Mouse (Mus musculus): ENCODE results near the gene Rnf144b. TPM values are rescaled to one million over a fixed set of nuclear protein-coding genes. Genes with fewer than 3 reads are reported as not detected.

Rnf144b gene
- polyA plus RNA-seq, 1 experiment from 2014 or later: 0.73 TPM

- 82% methylated on average over 13 of the region's 13 CpGs for WGBS
- ATAC-seq (replicated peaks; ENCODE audit: low FRiP score): no peak
- no peaks in the 10 kb centered on the region for H3K27me3 ChIP-seq (ENCODE audit: control insufficient read depth, insufficient read depth, low read length)
Measured at GRCm38 (mm10) chr13:47170811-47171555, 48.5 kb downstream of the Rnf144b start.

GRCm38 (mm10) chr13:47172891-47173290 lies 50.4 kb downstream of the Rnf144b start:
- no peak overlapping the region for H3K4me3 ChIP-seq (ENCODE audit: low read depth, low read length)
- no peaks in the 10 kb centered on the region for H3K36me3 ChIP-seq (ENCODE audit: control insufficient read depth, insufficient read depth, low read length)
- H3K4me2 ChIP-seq (ENCODE audit: low read depth, low read length, severe bottlenecking): no peak overlapping the region
- H3K9ac ChIP-seq (ENCODE audit: low read length): no peak overlapping the region
- 89% methylated on average over 10 of the region's 10 CpGs for WGBS
- DNase-seq (ENCODE audit: low spot score) (no peak), ATAC-seq (replicated peaks; ENCODE audit: low FRiP score) (no peak)
- H3K4me1 ChIP-seq (replicated peaks; ENCODE audit: control insufficient read depth, insufficient read depth, low read length): no peaks in the 10 kb centered on the region
- H3K27me3 ChIP-seq (ENCODE audit: control insufficient read depth, insufficient read depth, low read length): no peaks in the 10 kb centered on the region
- H3K9me3 ChIP-seq (ENCODE audit: control insufficient read depth, low read length): no peaks in the 10 kb centered on the region
- H3K27ac ChIP-seq (ENCODE audit: low read depth, low read length): no peak overlapping the region

More at GRCm38 (mm10) chr13:47170811-47171555, 48.5 kb downstream of the Rnf144b start:
- Histone ChIP-seq H3K36me3 (ENCODE audit: control insufficient read depth, insufficient read depth, low read length) (no peaks in the 10 kb centered on the region), H3K4me1 (replicated peaks; ENCODE audit: control insufficient read depth, insufficient read depth, low read length) (no peaks in the 10 kb centered on the region), H3K9ac (ENCODE audit: low read length) (no peak overlapping the region), H3K9me3 (ENCODE audit: control insufficient read depth, low read length) (no peaks in the 10 kb centered on the region), H3K4me3 (ENCODE audit: low read depth, low read length) (no peak overlapping the region), H3K4me2 (ENCODE audit: low read depth, low read length, severe bottlenecking) (no peak overlapping the region), H3K27ac (ENCODE audit: low read depth, low read length) (no peak overlapping the region)
- no peak for DNase-seq (ENCODE audit: low spot score)

GRCm38 (mm10) chr13:47178182-47178581 lies 55.7 kb downstream of the Rnf144b start:
- no peaks in the 10 kb centered on the region for H3K9me3 ChIP-seq (ENCODE audit: control insufficient read depth, low read length)
- no peak overlapping the region for H3K9ac ChIP-seq (ENCODE audit: low read length)
- H3K36me3 ChIP-seq (ENCODE audit: control insufficient read depth, insufficient read depth, low read length): no peaks in the 10 kb centered on the region
- DNase-seq (ENCODE audit: low spot score) (no peak), ATAC-seq (replicated peaks; ENCODE audit: low FRiP score) (no peak)
- H3K4me2 ChIP-seq (ENCODE audit: low read depth, low read length, severe bottlenecking): no peak overlapping the region
- no peaks in the 10 kb centered on the region for H3K4me1 ChIP-seq (replicated peaks; ENCODE audit: control insufficient read depth, insufficient read depth, low read length)
- WGBS: 88% methylated on average over 8 of the region's 8 CpGs
- H3K4me3 ChIP-seq (ENCODE audit: low read depth, low read length): no peak overlapping the region
- H3K27ac ChIP-seq (ENCODE audit: low read depth, low read length): no peak overlapping the region
- no peaks in the 10 kb centered on the region for H3K27me3 ChIP-seq (ENCODE audit: control insufficient read depth, insufficient read depth, low read length)

- WGBS: 87% methylated on average over 7 of the region's 7 CpGs
- DNase-seq (ENCODE audit: low spot score): no peak
- no peak overlapping the region for H3K4me3 ChIP-seq (ENCODE audit: low read depth, low read length)
- H3K27ac ChIP-seq (ENCODE audit: low read depth, low read length): no peak overlapping the region
- H3K36me3 ChIP-seq (ENCODE audit: control insufficient read depth, insufficient read depth, low read length): no peaks in the 10 kb centered on the region
- no peak overlapping the region for H3K4me2 ChIP-seq (ENCODE audit: low read depth, low read length, severe bottlenecking)
- H3K4me1 ChIP-seq (replicated peaks; ENCODE audit: control insufficient read depth, insufficient read depth, low read length): no peaks in the 10 kb centered on the region
- ATAC-seq (replicated peaks; ENCODE audit: low FRiP score): no peak
- no peaks in the 10 kb centered on the region for H3K9me3 ChIP-seq (ENCODE audit: control insufficient read depth, low read length)
- no peaks in the 10 kb centered on the region for H3K27me3 ChIP-seq (ENCODE audit: control insufficient read depth, insufficient read depth, low read length)
- H3K9ac ChIP-seq (ENCODE audit: low read length): no peak overlapping the region
Measured at GRCm38 (mm10) chr13:47180776-47181175, 58.3 kb downstream of the Rnf144b start.

GRCm38 (mm10) chr13:47182366-47182765 lies 59.9 kb downstream of the Rnf144b start:
- DNase-seq (ENCODE audit: low spot score) (no peak), ATAC-seq (replicated peaks; ENCODE audit: low FRiP score) (no peak)
- Histone ChIP-seq H3K4me3 (ENCODE audit: low read depth, low read length) (no peak overlapping the region), H3K36me3 (ENCODE audit: control insufficient read depth, insufficient read depth, low read length) (no peaks in the 10 kb centered on the region), H3K4me2 (ENCODE audit: low read depth, low read length, severe bottlenecking) (no peak overlapping the region), H3K9me3 (ENCODE audit: control insufficient read depth, low read length) (no peaks in the 10 kb centered on the region), H3K27me3 (ENCODE audit: control insufficient read depth, insufficient read depth, low read length) (no peaks in the 10 kb centered on the region), H3K27ac (ENCODE audit: low read depth, low read length) (no peak overlapping the region), H3K9ac (ENCODE audit: low read length) (no peak overlapping the region), H3K4me1 (replicated peaks; ENCODE audit: control insufficient read depth, insufficient read depth, low read length) (no peaks in the 10 kb centered on the region)
- WGBS: 92% methylated on average over 5 of the region's 5 CpGs

GRCm38 (mm10) chr13:47183033-47183730 lies 60.7 kb downstream of the Rnf144b start:
- Histone ChIP-seq H3K36me3 (ENCODE audit: control insufficient read depth, insufficient read depth, low read length) (no peaks in the 10 kb centered on the region), H3K9ac (ENCODE audit: low read length) (no peak overlapping the region), H3K9me3 (ENCODE audit: control insufficient read depth, low read length) (no peaks in the 10 kb centered on the region), H3K27me3 (ENCODE audit: control insufficient read depth, insufficient read depth, low read length) (no peaks in the 10 kb centered on the region), H3K27ac (ENCODE audit: low read depth, low read length) (no peak overlapping the region), H3K4me1 (replicated peaks; ENCODE audit: control insufficient read depth, insufficient read depth, low read length) (no peaks in the 10 kb centered on the region), H3K4me3 (ENCODE audit: low read depth, low read length) (no peak overlapping the region), H3K4me2 (ENCODE audit: low read depth, low read length, severe bottlenecking) (no peak overlapping the region)
- DNase-seq (ENCODE audit: low spot score) (no peak), ATAC-seq (replicated peaks; ENCODE audit: low FRiP score) (no peak)
- WGBS: 90% methylated on average over 9 of the region's 9 CpGs

- no peak overlapping the region for H3K9ac ChIP-seq (ENCODE audit: low read length)
- no peaks in the 10 kb centered on the region for H3K9me3 ChIP-seq (ENCODE audit: control insufficient read depth, low read length)
- DNase-seq (ENCODE audit: low spot score): no peak
- no peak for ATAC-seq (replicated peaks; ENCODE audit: low FRiP score)
- 86% methylated on average over 9 of the region's 9 CpGs for WGBS
- H3K27ac ChIP-seq (ENCODE audit: low read depth, low read length): no peak overlapping the region
- H3K4me1 ChIP-seq (replicated peaks; ENCODE audit: control insufficient read depth, insufficient read depth, low read length): no peaks in the 10 kb centered on the region
- H3K27me3 ChIP-seq (ENCODE audit: control insufficient read depth, insufficient read depth, low read length): no peaks in the 10 kb centered on the region
- H3K4me3 ChIP-seq (ENCODE audit: low read depth, low read length): no peak overlapping the region
- no peak overlapping the region for H3K4me2 ChIP-seq (ENCODE audit: low read depth, low read length, severe bottlenecking)
- H3K36me3 ChIP-seq (ENCODE audit: control insufficient read depth, insufficient read depth, low read length): no peaks in the 10 kb centered on the region
Measured at GRCm38 (mm10) chr13:47183771-47184170, 61.3 kb downstream of the Rnf144b start.

GRCm38 (mm10) chr13:47187836-47188235 lies 65.4 kb downstream of the Rnf144b start:
- H3K9me3 ChIP-seq (ENCODE audit: control insufficient read depth, low read length): no peaks in the 10 kb centered on the region

More at GRCm38 (mm10) chr13:47187836-47188235, 65.4 kb downstream of the Rnf144b start:
- H3K27me3 ChIP-seq (ENCODE audit: control insufficient read depth, insufficient read depth, low read length): peaks cover under 1% of the 10 kb centered on the region; the same call in 1 of the 2 replicates
- no peak for DNase-seq (ENCODE audit: low spot score)
- no peak overlapping the region for H3K9ac ChIP-seq (ENCODE audit: low read length)
- no peak for ATAC-seq (replicated peaks; ENCODE audit: low FRiP score)
- H3K36me3 ChIP-seq (ENCODE audit: control insufficient read depth, insufficient read depth, low read length): no peaks in the 10 kb centered on the region
- H3K4me3 ChIP-seq (ENCODE audit: low read depth, low read length): no peak overlapping the region
- no peak overlapping the region for H3K4me2 ChIP-seq (ENCODE audit: low read depth, low read length, severe bottlenecking)
- no peaks in the 10 kb centered on the region for H3K4me1 ChIP-seq (replicated peaks; ENCODE audit: control insufficient read depth, insufficient read depth, low read length)
- no peak overlapping the region for H3K27ac ChIP-seq (ENCODE audit: low read depth, low read length)
- 82% methylated on average over 4 of the region's 4 CpGs for WGBS

Measured in forebrain, embryonic 11.5 days (tissue).